Mouse (Mus musculus): ENCODE measurements around the gene Chpt1. TPM values are rescaled to one million over a fixed set of nuclear protein-coding genes. Genes with fewer than 3 reads are reported as not detected.

Chpt1 gene
- 24.2 and 39.3 TPM in 2 replicates for total RNA-seq (2014; rRNA removed)
- 40.4 and 45.2 TPM in 2 replicates for polyA plus RNA-seq (2015; fragmentation: Nextera tagmentation; extraction: Ambion mirVana)

DNA sequence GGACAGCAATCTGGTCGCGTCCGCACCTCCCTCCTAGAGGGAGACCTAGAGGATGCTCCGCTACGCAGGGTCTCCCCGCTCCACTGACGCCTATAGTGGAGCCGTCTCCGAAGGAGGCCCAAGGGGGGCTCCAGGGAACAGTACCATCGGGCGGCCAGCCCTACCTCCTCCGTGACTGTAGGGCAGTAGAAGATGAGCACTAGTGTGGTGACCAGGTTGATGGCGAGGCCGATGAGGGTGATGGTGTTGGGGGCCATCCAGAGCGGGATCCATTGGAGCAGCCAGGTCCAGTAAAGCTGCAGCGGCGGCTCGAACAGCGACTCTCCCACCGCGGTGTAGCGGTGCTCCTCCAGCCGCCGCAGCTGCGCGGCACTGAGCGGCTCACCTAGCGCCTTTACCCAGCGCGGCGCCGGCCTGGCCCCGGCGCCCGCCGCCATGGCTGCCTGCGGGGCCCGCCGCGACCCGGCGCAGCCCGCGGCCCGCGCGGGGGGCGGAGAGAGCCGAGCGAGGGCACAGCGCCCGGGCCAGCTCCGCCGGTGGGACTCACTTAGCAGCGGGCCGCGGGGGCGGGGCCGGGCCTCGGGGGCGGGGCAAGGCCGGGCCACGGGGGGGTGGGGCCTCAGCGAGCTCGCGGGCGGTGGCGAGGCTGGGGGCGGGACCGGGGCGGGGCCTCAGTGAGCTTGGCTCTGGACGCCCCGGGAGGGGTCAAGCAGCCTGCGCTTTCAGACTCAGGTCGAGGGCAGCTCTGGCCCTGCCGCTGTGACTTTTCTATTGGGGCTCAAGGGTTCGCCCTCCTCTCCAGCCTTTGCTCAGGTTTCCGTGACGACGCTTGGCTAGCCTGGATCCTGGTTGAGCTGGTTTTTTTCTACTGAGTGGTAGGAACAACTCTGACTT lies at the start of gene Chpt1:
TSS of gene Chpt1 (minus strand) at position 653 of the 894 bp plus-strand sequence.
- peak; percentile 97 for ATAC-seq
- TF ChIP-seq CTCF (IDR thresholded peaks at IDR 0.05; ENCODE audit: low read depth): no peak; the same call in 1 of the 2 replicates
- under 1% methylated on average over 66 of the region's 80 CpGs for WGBS

DNA sequence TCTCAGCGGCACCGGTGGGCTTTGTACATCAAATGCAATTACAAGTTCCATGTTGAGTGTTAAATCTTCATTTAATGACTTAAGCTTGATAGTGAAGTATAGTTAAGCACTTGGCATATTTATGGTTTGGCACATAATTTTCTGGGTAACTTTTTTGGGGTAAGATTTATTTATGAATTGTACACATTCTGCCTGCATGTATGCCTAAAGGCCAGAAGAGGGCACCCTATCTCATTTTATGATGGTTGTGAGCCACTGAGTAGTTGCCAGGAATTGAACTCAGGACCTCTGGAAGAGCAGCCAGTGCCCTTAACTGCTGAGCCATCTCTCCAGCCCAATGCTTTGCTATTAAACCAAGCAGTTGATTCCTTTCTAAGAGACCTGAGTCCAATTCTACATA lies 48.9 kb upstream of the Chpt1 start:
- no peaks in the 10 kb centered on the region for H3K27me3 ChIP-seq (ENCODE audit: insufficient read depth, low read length)
- H3K4me2 ChIP-seq (ENCODE audit: low read depth, low read length): no peak overlapping the region
- DNase-seq (ENCODE audit: low spot score): no peak
- ATAC-seq: no peak
- H3K36me3 ChIP-seq (ENCODE audit: insufficient read depth, low read length): no peaks in the 10 kb centered on the region
- no peak overlapping the region for H3K9ac ChIP-seq (replicated peaks; ENCODE audit: low read length)
- H3K4me3 ChIP-seq (ENCODE audit: low read length): no peak overlapping the region
- no peaks in the 10 kb centered on the region for H3K9me3 ChIP-seq (ENCODE audit: low read length)
- 96% methylated on average over 2 of the region's 2 CpGs for WGBS
- H3K4me1 ChIP-seq (ENCODE audit: insufficient read depth, low read length): no peaks in the 10 kb centered on the region
- no peak for TF ChIP-seq CTCF (IDR thresholded peaks at IDR 0.05; ENCODE audit: low read depth)
- H3K27ac ChIP-seq: no peak overlapping the region

More for the DNA sequence above, at the start of gene Chpt1:
- H3K9me3 ChIP-seq (ENCODE audit: low read length): no peaks in the 10 kb centered on the region
- H3K36me3 ChIP-seq (ENCODE audit: insufficient read depth, low read length): no peaks in the 10 kb centered on the region
- peak within 1 kb of the TSS; percentile 85 for H3K27ac ChIP-seq
- H3K4me3 ChIP-seq (ENCODE audit: low read length): peak within 1 kb of the TSS; percentile 80
- peak within 1 kb of the TSS; percentile 94 for H3K4me2 ChIP-seq (ENCODE audit: low read depth, low read length)
- peak; percentile 92 for DNase-seq (ENCODE audit: low spot score)
- no peaks in the 10 kb centered on the region for H3K27me3 ChIP-seq (ENCODE audit: insufficient read depth, low read length)
- H3K4me1 ChIP-seq (ENCODE audit: insufficient read depth, low read length): peaks cover 12% of the 10 kb centered on the region; the same call in 1 of the 2 replicates
- H3K9ac ChIP-seq (replicated peaks; ENCODE audit: low read length): peak within 1 kb of the TSS; percentile 94

DNA sequence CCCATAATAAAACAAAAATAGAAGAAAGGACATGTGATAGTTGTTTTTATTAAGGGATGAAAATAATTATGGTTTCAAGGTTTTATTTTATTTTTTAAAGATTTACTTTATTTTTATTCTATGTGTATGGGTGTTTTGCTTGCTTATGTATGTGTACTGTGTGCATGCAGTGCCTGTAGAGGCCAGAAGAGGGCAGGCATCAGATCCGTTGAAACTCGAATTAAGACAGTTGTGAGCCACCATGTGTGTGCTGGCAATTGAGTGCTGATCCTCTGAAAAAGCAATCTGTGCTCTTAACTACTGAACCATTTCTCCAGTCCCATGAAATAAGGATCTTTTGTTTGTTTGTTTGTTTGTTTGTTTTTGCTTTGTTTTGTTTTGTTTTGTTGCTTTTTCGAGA lies 46.4 kb upstream of the Chpt1 start:
- Histone ChIP-seq H3K27ac (no peak overlapping the region), H3K4me2 (ENCODE audit: low read depth, low read length) (no peak overlapping the region), H3K9ac (replicated peaks; ENCODE audit: low read length) (no peak overlapping the region), H3K36me3 (ENCODE audit: insufficient read depth, low read length) (no peaks in the 10 kb centered on the region), H3K27me3 (ENCODE audit: insufficient read depth, low read length) (no peaks in the 10 kb centered on the region), H3K9me3 (ENCODE audit: low read length) (no peaks in the 10 kb centered on the region), H3K4me3 (ENCODE audit: low read length) (no peak overlapping the region), H3K4me1 (ENCODE audit: insufficient read depth, low read length) (no peaks in the 10 kb centered on the region)
- DNase-seq (ENCODE audit: low spot score) (no peak), ATAC-seq (no peak)
- TF ChIP-seq CTCF (IDR thresholded peaks at IDR 0.05; ENCODE audit: low read depth): no peak; the same call in 1 of the 2 replicates
- 83% methylated on average over 3 of the region's 3 CpGs for WGBS

DNA sequence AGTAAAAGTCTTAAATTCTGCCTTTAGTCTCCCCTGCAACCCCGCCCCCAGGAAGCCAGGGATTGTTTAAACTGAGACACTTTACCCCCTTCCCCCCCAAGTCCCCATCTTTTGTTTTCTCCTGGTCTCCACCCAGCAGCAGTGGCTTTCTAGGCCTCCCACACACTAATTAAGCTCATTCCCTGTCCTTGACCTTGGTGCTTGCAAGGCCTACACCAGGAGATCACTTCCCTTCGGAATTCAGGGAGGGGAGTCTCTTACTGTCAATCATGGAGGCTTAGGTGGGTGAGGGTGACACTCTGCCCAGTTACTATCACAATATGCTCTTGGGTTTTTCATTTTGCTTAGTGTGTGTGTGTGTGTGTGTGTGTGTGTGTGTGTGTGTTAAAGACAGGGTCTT lies 43.8 kb upstream of the Chpt1 start:
- no peak for TF ChIP-seq CTCF (IDR thresholded peaks at IDR 0.05; ENCODE audit: low read depth)
- ATAC-seq: no peak

DNA sequence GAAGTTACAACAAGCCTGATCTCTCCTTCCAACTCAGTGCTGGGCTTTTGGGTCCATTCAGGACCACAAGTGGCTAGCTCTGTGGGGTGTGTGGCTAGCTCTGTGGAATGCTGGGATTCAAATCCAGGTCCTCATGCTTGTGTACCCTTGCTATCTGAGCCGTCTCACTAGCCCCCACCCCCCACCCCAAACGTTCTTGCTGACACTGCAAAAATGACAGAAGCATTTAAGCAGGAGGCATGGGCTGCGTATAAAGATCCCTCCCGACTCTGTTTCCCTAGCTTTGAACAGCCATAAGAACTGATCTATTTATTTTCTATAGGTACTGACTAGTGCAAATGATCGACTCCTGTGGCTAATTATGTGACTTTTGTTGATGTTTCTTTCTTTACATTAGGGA lies 26.8 kb upstream of the Chpt1 start:
- H3K36me3 ChIP-seq (ENCODE audit: insufficient read depth, low read length): no peaks in the 10 kb centered on the region
- no peak overlapping the region for H3K4me2 ChIP-seq (ENCODE audit: low read depth, low read length)
- WGBS: 73% methylated on average over 5 of the region's 5 CpGs
- H3K27ac ChIP-seq: no peak overlapping the region
- no peak for TF ChIP-seq CTCF (IDR thresholded peaks at IDR 0.05; ENCODE audit: low read depth)
- H3K9me3 ChIP-seq (ENCODE audit: low read length): no peaks in the 10 kb centered on the region
- ATAC-seq: no peak
- H3K4me3 ChIP-seq (ENCODE audit: low read length): no peak overlapping the region
- no peaks in the 10 kb centered on the region for H3K4me1 ChIP-seq (ENCODE audit: insufficient read depth, low read length)
- no peaks in the 10 kb centered on the region for H3K27me3 ChIP-seq (ENCODE audit: insufficient read depth, low read length)
- DNase-seq (ENCODE audit: low spot score): no peak
- no peak overlapping the region for H3K9ac ChIP-seq (replicated peaks; ENCODE audit: low read length)

More for the DNA sequence above, 43.8 kb upstream of the Chpt1 start:
- Histone ChIP-seq H3K27me3 (ENCODE audit: insufficient read depth, low read length) (no peaks in the 10 kb centered on the region), H3K9me3 (ENCODE audit: low read length) (0 out of 2 replicates have a peak, but pooled peaks cover 3% of the 10 kb centered on the region), H3K27ac (no peak overlapping the region), H3K4me2 (ENCODE audit: low read depth, low read length) (no peak overlapping the region), H3K9ac (replicated peaks; ENCODE audit: low read length) (no peak overlapping the region), H3K4me1 (ENCODE audit: insufficient read depth, low read length) (no peaks in the 10 kb centered on the region), H3K4me3 (ENCODE audit: low read length) (no peak overlapping the region), H3K36me3 (ENCODE audit: insufficient read depth, low read length) (no peaks in the 10 kb centered on the region)
- WGBS: 60% methylated on average over 2 of the region's 2 CpGs
- no peak for DNase-seq (ENCODE audit: low spot score)

DNA sequence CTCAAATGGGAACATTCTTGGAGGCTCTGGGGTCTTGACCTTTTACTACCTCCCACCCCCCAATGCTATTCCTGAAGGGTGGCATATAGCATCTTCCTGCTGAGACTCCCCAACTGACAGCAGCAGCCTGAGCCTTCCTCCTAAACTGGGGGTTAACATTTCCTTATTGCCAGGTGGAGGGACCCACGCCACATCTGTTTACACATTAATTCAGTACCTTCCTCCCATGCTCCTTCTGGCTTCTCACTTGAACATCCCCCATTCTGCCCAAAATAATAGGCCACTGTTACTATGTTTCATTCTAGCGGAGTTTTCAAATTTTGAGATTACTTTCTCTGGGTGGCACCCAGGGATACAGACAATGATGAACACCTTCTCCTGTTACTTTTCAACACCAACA lies 20.1 kb upstream of the Chpt1 start:
- H3K9ac ChIP-seq (replicated peaks; ENCODE audit: low read length): no peak overlapping the region
- no peaks in the 10 kb centered on the region for H3K4me1 ChIP-seq (ENCODE audit: insufficient read depth, low read length)
- no peak overlapping the region for H3K4me2 ChIP-seq (ENCODE audit: low read depth, low read length)
- H3K27ac ChIP-seq: no peak overlapping the region
- TF ChIP-seq CTCF (IDR thresholded peaks at IDR 0.05; ENCODE audit: low read depth): no peak
- H3K9me3 ChIP-seq (ENCODE audit: low read length): no peaks in the 10 kb centered on the region
- H3K36me3 ChIP-seq (ENCODE audit: insufficient read depth, low read length): no peaks in the 10 kb centered on the region
- WGBS: 86% methylated on average over 2 of the region's 2 CpGs
- no peak overlapping the region for H3K4me3 ChIP-seq (ENCODE audit: low read length)
- ATAC-seq (no peak), DNase-seq (ENCODE audit: low spot score) (no peak)
- no peaks in the 10 kb centered on the region for H3K27me3 ChIP-seq (ENCODE audit: insufficient read depth, low read length)

DNA sequence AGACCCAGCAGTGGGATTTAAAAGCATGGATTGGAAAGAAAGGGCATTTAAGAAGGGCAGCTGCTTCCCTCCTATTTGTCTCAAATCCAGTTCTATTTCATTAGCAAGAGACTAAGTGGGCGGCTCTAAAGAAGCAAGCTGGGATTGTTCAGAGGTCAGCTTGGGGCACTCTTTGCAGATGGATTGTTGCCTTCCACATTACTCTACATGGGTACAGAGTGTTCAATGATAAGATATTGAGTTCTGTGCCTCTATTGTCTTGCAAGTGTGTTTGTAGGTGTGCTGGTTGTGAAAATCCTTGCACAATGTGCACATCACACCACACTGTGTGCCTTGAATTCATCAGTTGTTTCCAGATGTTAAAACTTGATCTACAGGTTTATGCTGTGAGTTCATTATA lies 19.3 kb upstream of the Chpt1 start:
- Histone ChIP-seq H3K27ac (no peak overlapping the region), H3K9me3 (ENCODE audit: low read length) (no peaks in the 10 kb centered on the region), H3K4me2 (ENCODE audit: low read depth, low read length) (no peak overlapping the region), H3K9ac (replicated peaks; ENCODE audit: low read length) (no peak overlapping the region), H3K4me3 (ENCODE audit: low read length) (no peak overlapping the region), H3K27me3 (ENCODE audit: insufficient read depth, low read length) (no peaks in the 10 kb centered on the region), H3K36me3 (ENCODE audit: insufficient read depth, low read length) (no peaks in the 10 kb centered on the region), H3K4me1 (ENCODE audit: insufficient read depth, low read length) (no peaks in the 10 kb centered on the region)
- no peak for TF ChIP-seq CTCF (IDR thresholded peaks at IDR 0.05; ENCODE audit: low read depth)
- ATAC-seq (no peak), DNase-seq (ENCODE audit: low spot score) (no peak)
- WGBS: 73% methylated on average over 1 of the region's 1 CpGs

Data from hindbrain, postnatal 0 days (tissue).